In genomic region chr8:79711064-79711961, GRCm38 (mm10) we compare ENCODE assay signal across 8 mouse cellular contexts. TPM values are rescaled to one million over a fixed set of nuclear protein-coding genes. Genes with fewer than 3 reads are reported as not detected.
A peak's percentile ranks its signal among the peaks of the same experiment; 100 is the strongest.
DNase-seq lines count a peak whose midpoint lies in the region; ATAC-seq lines count a peak whose summit lies in the region.

Gene Abce1 (minus strand): TSS chr8:79711740.
Gene Anapc10 (plus strand): TSS chr8:79711820.

- DNase-seq in adipocyte (ENCODE audit: low spot score): peak; percentile 99
- peak; percentile 100 for DNase-seq in embryo, embryonic 10 days (ENCODE audit: low spot score)
- DNase-seq in gastrocnemius, postnatal 10 days: peak; percentile 99
- DNase-seq in induced T-regulatory cell, adult 2 months (ENCODE audit: low read depth): peak; percentile 100
- peak; percentile 90 to 98 for DNase-seq in left cerebral cortex, adult 9 months (ENCODE audit: low spot score in 2 of 2)
- peak; percentile 100 for DNase-seq in right cerebral cortex, postnatal 14 days
- peak; percentile 96 to 99 for DNase-seq in urinary bladder, postnatal 36 days (ENCODE audit: low spot score in 2 of 2)

- ATAC-seq in megakaryocyte progenitor cell, adult 5-6 weeks (replicated peaks; ENCODE audit: poor library complexity): peak; percentile 95

RNA-seq across cellular contexts. Expression of gene Abce1, which starts in this region (rescaled TPM):
- total RNA-seq in gastrocnemius, postnatal 10 days (2021): 10 to 100 TPM; 46.4 to 50.2 TPM
- total RNA-seq in megakaryocyte progenitor cell, adult 5-6 weeks (2015): 228 and 231 TPM in 2 replicates
- total RNA-seq in megakaryocyte progenitor cell, adult 5-6 weeks (2017): 233 and 244 TPM in 2 replicates

RNA-seq across cellular contexts. Expression of gene Anapc10, which starts in this region (rescaled TPM):
- total RNA-seq in gastrocnemius, postnatal 10 days (2021): 1 to 10 TPM; 4.5 to 7.3 TPM
- total RNA-seq in megakaryocyte progenitor cell, adult 5-6 weeks (2015): 27.1 and 29.3 TPM in 2 replicates
- total RNA-seq in megakaryocyte progenitor cell, adult 5-6 weeks (2017): 8.7 and 11.8 TPM in 2 replicates

Comparison
In these comparisons a context has a peak if more than half of its experiments do, and no peak if none do; other contexts are left out.
1. Peak in every context shown above with its lines: DNase-seq and ATAC-seq.
2. RNA of gene Abce1 (total RNA-seq): 228 to 244 TPM in megakaryocyte progenitor cell, adult 5-6 weeks; 46.4 to 50.2 TPM in gastrocnemius, postnatal 10 days; every median in the first group is over 4 times any median in the second.